Mouse (Mus musculus) olfactory bulb, adult 2 months (tissue): ENCODE measurements around the gene Gm21973.

ENCODE experiments used
- CTCF ChIP-seq: fragments of 200-500 bp; IDR thresholded peaks from 2 replicates; pipeline ENCODE4 v1.5.1; 2012; ENCODE audit warnings: low read depth, mild to moderate bottlenecking, low read length, moderate library complexity; ENCODE audit not compliant: insufficient read depth
- POLR2A ChIP-seq: fragments of 200-500 bp; IDR thresholded peaks from 2 replicates; pipeline ENCODE4 v1.6.1; 2012; ENCODE audit warnings: mild to moderate bottlenecking, low read depth, low read length, moderate library complexity; ENCODE audit not compliant: insufficient read depth

- no peak for TF ChIP-seq CTCF
- no peak for TF ChIP-seq POLR2A
Observed at GRCm38 (mm10) chr15:10399795-10400194, 74.6 kb downstream of the Gm21973 start.
